Mouse (Mus musculus) kidney, postnatal 0 days (tissue): ENCODE results near the gene 4833427G06Rik. TPM values are rescaled to one million over a fixed set of nuclear protein-coding genes. Genes with fewer than 3 reads are reported as not detected.

ENCODE experiments used
- ATAC-seq: fragments of 200-750 bp; cut with Nextera tagmentation; replicated peaks from 2 replicates; pipeline ENCODE4 v1.8.0; 2017; ENCODE audit warnings: low read depth, moderate number of reproducible peaks, moderate TSS enrichment, moderate library complexity; ENCODE audit not compliant: low FRiP score
- DNase-seq: peaks from one replicate; pipeline ENCODE4 v3.0.0-alpha.2; 2016; ENCODE audit warnings: low spot score
- H3K27ac ChIP-seq: fragments of 300-500 bp; sonication (generic); 2 replicates; pipeline ENCODE4 v1.5.1; 2014; ENCODE audit warnings: mild to moderate bottlenecking
- H3K27me3 ChIP-seq: fragments of 300-500 bp; sonication (generic); 2 replicates; pipeline ENCODE4 v1.6.1; 2014; ENCODE audit warnings: low read length, mixed read lengths; ENCODE audit not compliant: insufficient read depth
- H3K36me3 ChIP-seq: fragments of 300-500 bp; sonication (generic); 2 replicates; pipeline ENCODE4 v1.6.1; 2014; ENCODE audit warnings: low read length, mixed read lengths; ENCODE audit not compliant: insufficient read depth
- H3K4me1 ChIP-seq: fragments of 300-500 bp; sonication (generic); replicated peaks from 2 replicates; pipeline ENCODE4 v1.6.1; 2014; ENCODE audit warnings: antibody characterized with exemption, low read length, mixed read lengths; ENCODE audit not compliant: insufficient read depth
- H3K4me2 ChIP-seq: fragments of 300-500 bp; sonication (generic); 2 replicates; pipeline ENCODE4 v1.6.1; 2014; ENCODE audit warnings: mild to moderate bottlenecking, low read length, moderate library complexity, mixed read lengths
- H3K4me3 ChIP-seq: fragments of 300-500 bp; sonication (generic); replicated peaks from 2 replicates; pipeline ENCODE4 v1.5.1; 2014; ENCODE audit warnings: low read depth, low read length
- H3K9ac ChIP-seq: fragments of 300-500 bp; sonication (generic); 2 replicates; pipeline ENCODE4 v1.6.1; 2014; ENCODE audit warnings: low read depth, low read length
- H3K9me3 ChIP-seq: fragments of 300-500 bp; sonication (generic); replicated peaks from 2 replicates; pipeline ENCODE4 v1.6.1; 2016; ENCODE audit warnings: low read length, inconsistent platforms, mixed read lengths
- CTCF ChIP-seq: IDR thresholded peaks from 2 replicates; pipeline ENCODE4 v1.5.1; 2016; ENCODE audit warnings: antibody characterized with exemption, low read depth, mild to moderate bottlenecking, moderate library complexity
- WGBS: fragments of 180-500 bp; shearing (Covaris S2); extraction: QIAGEN DNeasy Blood & Tissue Kit; methylation state at CpG from one replicate; pipeline ENCODE4 v1.1.7; 2014; 5-methylcytosine and 5-hydroxymethylcytosine counted together
- microRNA counts: library from miRNA; unstranded; fragments of <30 nt; microRNA quantifications from one replicate; lab custom pipeline; 2015
- microRNA-seq: library from miRNA; unstranded; fragments of <30 nt; microRNA quantifications from one replicate; pipeline ENCODE4, GENCODE M21; 2016
- polyA plus RNA-seq: library from polyadenylated mRNA; unstranded; fragments of >200 nt; fragmentation: Nextera tagmentation; extraction: Ambion mirVana; gene quantifications from 2 replicates; pipeline ENCODE4 v1.2.1, GENCODE M21; 2015

The 4833427G06Rik gene
- polyA plus RNA-seq, 1 experiment from 2014 or later = not detected

GRCm38 (mm10) chr9:51031603-51032002, 70.3 kb downstream of the 4833427G06Rik start:
- DNase-seq (no peak), ATAC-seq (no peak)
- Histone ChIP-seq H3K4me3 (no peak overlapping the region), H3K9ac (no peak overlapping the region), H3K4me1 (no peaks in the 10 kb centered on the region), H3K36me3 (no peaks in the 10 kb centered on the region), H3K9me3 (no peaks in the 10 kb centered on the region), H3K27ac (no peak overlapping the region), H3K27me3 (no peaks in the 10 kb centered on the region), H3K4me2 (no peak overlapping the region)
- no peak for TF ChIP-seq CTCF
- 48% methylated on average over 6 of the region's 6 CpGs for WGBS

MicroRNAs within 50 kb of the gene (microRNA counts, 519-probe panel; counts per million panel counts)
- microRNA mmu-miR-34b-3p (lab: Ali Mortazavi, UCI) (330 counts per million, percentile 68 among the panel's probes with 10 or more counts), microRNA mmu-miR-34b-5p (lab: Ali Mortazavi, UCI) (330 counts per million, percentile 68 among the panel's probes with 10 or more counts), microRNA mmu-miR-34c (lab: Ali Mortazavi, UCI) (330 counts per million, percentile 68 among the panel's probes with 10 or more counts)

Small RNA genes lying within 50 kb of the gene (microRNA-seq; reads per million reads assigned to microRNA genes)
- 26.8 reads per million, percentile 37 among the genes with 10 or more reads in this experiment for gene Mir34b
- gene Mir34c = 680 reads per million, percentile 73 among the genes with 10 or more reads in this experiment

Other genes starting within 250 kb of the 4833427G06Rik start
- 11.8 and 12.5 TPM in 2 replicates for gene Sik2, start 93.0 kb downstream of the 4833427G06Rik start, polyA plus RNA-seq
- not detected in 2 replicates for gene Btg4, start 41.2 kb downstream of the 4833427G06Rik start, polyA plus RNA-seq
- 8.0 and 8.5 TPM in 2 replicates for gene Layn, start 25.0 kb downstream of the 4833427G06Rik start, polyA plus RNA-seq
- gene Gm32742, start 63.4 kb upstream of the 4833427G06Rik start, polyA plus RNA-seq = not detected in 2 replicates
- not detected in 2 replicates for gene Pou2af1, start 111.6 kb upstream of the 4833427G06Rik start, polyA plus RNA-seq
- gene Colca2, start 176.5 kb upstream of the 4833427G06Rik start, polyA plus RNA-seq = 4.2 and 4.8 TPM in 2 replicates
- gene 1810046K07Rik, start 226.8 kb upstream of the 4833427G06Rik start, polyA plus RNA-seq = not detected in 2 replicates